Mouse (Mus musculus) stomach, postnatal 0 days (tissue): ENCODE measurements around the gene Efs.

Experiments used
- CTCF ChIP-seq: IDR thresholded peaks from 2 replicates; pipeline ENCODE4 v1.5.1; 2016; ENCODE audit warnings: antibody characterized with exemption, low read depth, mild to moderate bottlenecking, moderate library complexity
- EP300 ChIP-seq: optimal IDR thresholded peaks from 2 replicates; pipeline ENCODE3; 2016; ENCODE audit warnings: antibody characterized with exemption

GRCm38 (mm10) chr14:54937361-54938182 is 11.6 kb upstream of the Efs start:
- TF ChIP-seq CTCF (no peak), EP300 (no peak)
